Mouse (Mus musculus) C2C12 (cell line): ENCODE data around the gene Rap1b. TPM values are rescaled to one million over a fixed set of nuclear protein-coding genes. Genes with fewer than 3 reads are reported as not detected.

Experiments
- H3K27me3 ChIP-seq: one replicate; pipeline ENCODE4 v1.6.1; 2011; ENCODE audit not compliant: control insufficient read depth, insufficient read depth, insufficient read length
- H3K36me3 ChIP-seq: one replicate; pipeline ENCODE4 v1.6.1; 2011; ENCODE audit not compliant: control insufficient read depth, insufficient read depth
- H3K4me3 ChIP-seq: one replicate; pipeline ENCODE4 v1.5.1; 2011; ENCODE audit warnings: mild to moderate bottlenecking, control low read depth; ENCODE audit not compliant: poor library complexity, insufficient read depth, severe bottlenecking
- H3K79me2 ChIP-seq: one replicate; pipeline ENCODE4 v1.6.1; 2011; ENCODE audit not compliant: control insufficient read depth, insufficient read depth
- H3K79me3 ChIP-seq: one replicate; pipeline ENCODE4 v1.6.1; 2011; ENCODE audit warnings: low read depth, control low read depth
- H3ac ChIP-seq: one replicate; pipeline ENCODE3; 2011; ENCODE audit warnings: low read depth; ENCODE audit not compliant: control insufficient read depth, insufficient read length
- CEBPB ChIP-seq: IDR thresholded peaks from one replicate; pipeline ENCODE4 v1.6.1; 2011; ENCODE audit warnings: low read depth, mild to moderate bottlenecking, control low read depth, moderate library complexity
- CTCF ChIP-seq: IDR thresholded peaks from one replicate; pipeline ENCODE4 v1.5.1; 2011; ENCODE audit not compliant: control insufficient read depth, insufficient read depth, insufficient read length
- FOSL1 ChIP-seq: IDR thresholded peaks from one replicate; pipeline ENCODE4 v1.8.0; 2011; ENCODE audit warnings: mild to moderate bottlenecking, low read length; ENCODE audit not compliant: poor library complexity, insufficient read depth, severe bottlenecking
- MAX ChIP-seq: IDR thresholded peaks from one replicate; pipeline ENCODE4 v1.6.1; 2011; ENCODE audit warnings: mild to moderate bottlenecking, control low read depth
- MYOD1 ChIP-seq: IDR thresholded peaks from one replicate; pipeline ENCODE4 v1.6.1; 2011; ENCODE audit warnings: low read depth; ENCODE audit not compliant: control insufficient read depth, insufficient read length
- MYOG ChIP-seq: IDR thresholded peaks from one replicate; pipeline ENCODE4 v1.6.1; 2011; ENCODE audit not compliant: control insufficient read depth, insufficient read length; ENCODE audit errors: extremely low read depth
- USF1 ChIP-seq: IDR thresholded peaks from one replicate; pipeline ENCODE4 v1.6.1; 2011; ENCODE audit warnings: low read depth, mild to moderate bottlenecking, control low read depth, moderate library complexity
- polyA plus RNA-seq: library from polyadenylated mRNA; unstranded; fragments of >200 nt; fragmentation: generic; extraction: Trizol; gene quantifications from one replicate; pipeline ENCODE4 v1.2.1, GENCODE M21; 2012; ENCODE audit warnings: missing spikeins

Rap1b gene
- polyA plus RNA-seq, 1 experiment, result 54.9 TPM

DNA sequence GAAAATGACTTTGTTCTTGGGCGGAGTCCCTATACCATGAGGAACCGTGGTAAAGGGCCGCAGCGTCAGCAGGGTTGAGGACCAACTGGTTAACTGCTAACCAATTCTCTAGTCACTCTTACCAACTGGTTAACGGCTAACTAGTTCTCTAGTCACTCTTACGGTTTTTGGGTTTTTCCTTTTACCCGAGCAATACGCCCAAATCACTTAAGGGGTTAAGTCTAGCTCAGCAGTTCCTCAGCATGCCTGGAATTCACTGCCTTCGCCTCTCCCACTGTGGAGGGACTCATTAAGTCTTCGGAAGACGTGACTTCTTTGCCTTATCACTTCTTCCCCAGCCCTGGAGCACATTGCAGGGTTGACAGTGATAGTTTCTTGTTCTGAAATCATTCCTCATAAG is 35.3 kb downstream of the Rap1b start:
- Histone ChIP-seq H3K36me3 (peaks cover 54% of the 10 kb centered on the region), H3K79me2 (no peaks in the 10 kb centered on the region), H3ac (no peak overlapping the region), H3K4me3 (no peak overlapping the region), H3K79me3 (peaks cover 2% of the 10 kb centered on the region), H3K27me3 (no peaks in the 10 kb centered on the region)
- no peak for TF ChIP-seq MAX
- TF ChIP-seq USF1, result no peak
- TF ChIP-seq FOSL1, result no peak
- no peak for TF ChIP-seq CTCF
- no peak for TF ChIP-seq MYOG

DNA sequence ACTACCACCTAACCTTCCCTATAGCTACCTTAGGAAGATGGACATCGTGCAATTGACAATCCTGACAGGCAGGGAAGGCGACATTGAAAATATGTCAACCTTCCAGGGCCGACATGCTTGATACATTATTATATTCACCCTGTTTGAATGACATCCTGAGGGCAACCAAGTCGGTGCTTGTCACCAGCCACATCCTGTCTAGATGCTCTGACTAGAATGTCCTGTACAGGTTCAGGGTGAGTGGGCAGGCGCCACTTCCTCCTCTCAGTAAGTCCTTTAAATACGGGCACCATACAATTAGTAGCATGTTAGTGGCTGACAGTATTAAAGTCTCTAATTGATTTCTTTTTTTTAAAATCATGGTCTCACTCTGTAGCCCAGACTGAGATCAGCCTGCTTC is 37.8 kb downstream of the Rap1b start:
- H3K36me3 ChIP-seq, result peaks cover 29% of the 10 kb centered on the region
- H3K79me3 ChIP-seq, result peaks cover under 1% of the 10 kb centered on the region
- no peaks in the 10 kb centered on the region for H3K27me3 ChIP-seq
- H3K4me3 ChIP-seq, result no peak overlapping the region
- H3K79me2 ChIP-seq, result no peaks in the 10 kb centered on the region
- TF ChIP-seq MAX (no peak), CTCF (no peak), CEBPB (no peak), MYOG (no peak), USF1 (no peak), MYOD1 (no peak), FOSL1 (no peak)
- H3ac ChIP-seq, result no peak overlapping the region

DNA sequence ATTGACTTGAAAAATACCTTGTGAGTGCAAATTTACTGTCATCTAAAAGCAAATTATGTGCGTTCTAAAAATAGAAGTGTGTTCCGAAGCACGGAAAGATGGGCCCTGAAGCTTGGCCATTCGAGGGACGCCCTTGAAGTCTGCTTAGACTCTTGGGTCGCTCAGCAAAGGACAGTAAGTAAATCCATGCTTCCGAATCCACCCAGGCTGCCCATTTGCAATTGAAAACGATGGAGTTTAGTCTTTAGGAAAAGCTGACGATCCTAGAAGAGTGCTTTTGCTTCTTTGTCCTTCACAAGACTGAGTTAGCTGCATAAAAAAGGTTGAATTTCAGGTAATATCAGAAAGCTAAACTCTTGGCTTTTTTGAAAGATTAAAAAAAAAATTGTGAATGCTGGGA is 39.9 kb downstream of the Rap1b start:
- no peak overlapping the region for H3ac ChIP-seq
- no peaks in the 10 kb centered on the region for H3K79me2 ChIP-seq
- TF ChIP-seq MYOG, result no peak
- no peak for TF ChIP-seq MAX
- no peak for TF ChIP-seq CEBPB
- no peak for TF ChIP-seq CTCF
- TF ChIP-seq USF1, result no peak
- TF ChIP-seq MYOD1, result no peak
- TF ChIP-seq FOSL1, result no peak
- H3K79me3 ChIP-seq, result no peaks in the 10 kb centered on the region
- no peak overlapping the region for H3K4me3 ChIP-seq
- no peaks in the 10 kb centered on the region for H3K27me3 ChIP-seq
- H3K36me3 ChIP-seq, result peaks cover 9% of the 10 kb centered on the region

GRCm38 (mm10) chr10:117803870-117804850 is 41.7 kb downstream of the Rap1b start:
- Histone ChIP-seq H3ac (no peak overlapping the region), H3K79me3 (no peaks in the 10 kb centered on the region), H3K79me2 (no peaks in the 10 kb centered on the region), H3K4me3 (no peak overlapping the region), H3K36me3 (no peaks in the 10 kb centered on the region), H3K27me3 (no peaks in the 10 kb centered on the region)
- no peak for TF ChIP-seq USF1
- no peak for TF ChIP-seq MYOD1
- no peak for TF ChIP-seq FOSL1
- no peak for TF ChIP-seq CEBPB

DNA sequence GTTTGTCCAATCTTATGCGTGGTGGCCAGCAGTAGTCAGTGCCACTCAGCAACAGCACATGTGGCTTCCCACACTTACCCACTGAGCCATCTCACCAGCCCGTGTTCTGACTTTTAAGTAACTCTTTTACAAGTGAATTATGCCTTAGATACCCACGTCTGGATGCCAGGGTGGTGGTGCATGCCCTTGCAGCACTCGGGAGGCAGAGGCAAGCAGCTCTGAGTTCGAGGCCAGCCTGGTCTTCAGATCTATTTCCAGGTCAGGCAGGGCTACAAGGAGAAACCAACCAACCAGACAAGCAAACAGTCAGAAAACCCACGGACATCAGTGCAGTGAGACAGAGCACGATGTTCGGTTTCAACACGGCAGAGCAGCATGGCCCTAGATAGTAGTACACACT is 43.9 kb downstream of the Rap1b start:
- TF ChIP-seq MAX (no peak), CEBPB (no peak), CTCF (no peak), MYOD1 (no peak), USF1 (no peak), FOSL1 (no peak), MYOG (no peak)
- H3K4me3 ChIP-seq, result no peak overlapping the region
- H3K36me3 ChIP-seq, result no peaks in the 10 kb centered on the region
- H3ac ChIP-seq, result no peak overlapping the region
- no peaks in the 10 kb centered on the region for H3K27me3 ChIP-seq
- H3K79me2 ChIP-seq, result no peaks in the 10 kb centered on the region
- H3K79me3 ChIP-seq, result no peaks in the 10 kb centered on the region
